Mouse (Mus musculus): ENCODE measurements around the gene Apof.
A peak's percentile ranks its signal among the peaks of the same experiment; 100 is the strongest.

The Apof gene

GRCm38 (mm10) chr10:128268371-128268770 lies at the start of gene Apof:
Gene Apof (plus strand): TSS chr10:128268671.
- no peak for DNase-seq (ENCODE audit: low read depth, low spot score)

- DNase-seq (ENCODE audit: low read depth, low spot score): no peak
Observed at GRCm38 (mm10) chr10:128221533-128222286, 46.8 kb upstream of the Apof start.

- no peak for DNase-seq (ENCODE audit: low read depth, low spot score)
Observed at GRCm38 (mm10) chr10:128225064-128225463, 43.4 kb upstream of the Apof start.

GRCm38 (mm10) chr10:128225538-128225937 lies 42.9 kb upstream of the Apof start, which contains the start of gene Mip:
Gene Mip (plus strand): TSS chr10:128225838.
- no peak for DNase-seq (ENCODE audit: low read depth, low spot score)

GRCm38 (mm10) chr10:128227592-128227991 lies 40.9 kb upstream of the Apof start:
- DNase-seq (ENCODE audit: low read depth, low spot score): no peak

DNA sequence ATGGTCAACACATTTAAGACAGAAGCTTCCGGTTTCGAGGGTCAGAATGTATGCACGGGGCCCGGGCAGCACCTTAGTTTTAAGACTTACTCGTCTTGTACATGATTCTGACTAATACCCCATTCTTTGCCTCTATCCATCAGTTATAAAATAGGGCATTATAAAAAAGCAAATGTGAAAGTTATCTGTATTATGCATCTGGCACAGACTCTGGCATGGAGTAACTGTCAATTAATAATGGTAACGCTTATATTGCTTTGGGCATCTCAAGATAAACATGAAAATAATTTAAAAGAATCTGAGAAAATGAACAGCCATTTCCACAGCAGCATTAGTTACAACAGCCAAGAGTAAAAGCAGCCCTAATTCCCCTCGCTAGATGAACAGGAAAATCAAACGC lies 40.5 kb upstream of the Apof start:
- DNase-seq (ENCODE audit: low read depth, low spot score): no peak

- DNase-seq (ENCODE audit: low read depth, low spot score): no peak
Observed at GRCm38 (mm10) chr10:128230582-128230981, 37.9 kb upstream of the Apof start.

- DNase-seq (ENCODE audit: low read depth, low spot score): no peak
Observed at GRCm38 (mm10) chr10:128231146-128231545, 37.3 kb upstream of the Apof start.

DNA sequence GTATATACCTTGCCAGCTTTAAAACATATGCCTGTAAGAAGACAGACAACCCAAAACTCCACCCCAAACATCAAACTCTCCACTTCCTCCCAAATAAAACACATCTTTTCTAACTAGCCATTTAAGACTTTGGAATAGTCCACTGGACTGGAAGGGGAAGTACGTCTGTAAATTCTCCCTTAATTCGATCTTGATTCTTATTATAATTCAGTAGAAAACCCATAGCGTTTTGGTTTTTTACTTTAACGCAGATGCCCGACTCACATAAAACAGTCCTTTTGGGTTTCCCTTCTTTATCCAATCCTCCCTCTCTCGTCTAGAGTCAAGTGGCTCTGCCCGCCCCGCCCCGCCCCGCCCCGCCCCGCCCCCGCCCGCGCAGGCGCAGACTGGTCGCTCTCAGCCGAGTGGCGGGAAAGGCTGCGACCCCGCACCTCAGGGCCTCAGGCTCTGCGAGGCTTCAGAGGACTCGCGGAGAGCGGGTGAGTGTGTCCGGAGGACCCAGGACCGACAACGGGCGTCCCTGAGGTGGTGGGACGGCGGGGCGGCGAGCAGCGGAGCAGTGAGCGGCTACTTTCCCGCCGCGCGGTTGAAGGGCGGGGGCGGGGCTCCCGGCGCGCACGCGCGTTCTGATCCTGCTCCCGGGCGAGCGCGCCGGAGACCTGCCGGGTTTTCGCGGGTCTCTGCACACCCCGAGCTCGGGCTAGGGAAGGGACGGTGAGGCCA lies 36.6 kb upstream of the Apof start, which contains the start of gene Timeless:
Timeless (plus strand) TSS at position 369 of the 723 bp plus-strand sequence.
- peak; percentile 74 for DNase-seq (ENCODE audit: low read depth, low spot score)

DNA sequence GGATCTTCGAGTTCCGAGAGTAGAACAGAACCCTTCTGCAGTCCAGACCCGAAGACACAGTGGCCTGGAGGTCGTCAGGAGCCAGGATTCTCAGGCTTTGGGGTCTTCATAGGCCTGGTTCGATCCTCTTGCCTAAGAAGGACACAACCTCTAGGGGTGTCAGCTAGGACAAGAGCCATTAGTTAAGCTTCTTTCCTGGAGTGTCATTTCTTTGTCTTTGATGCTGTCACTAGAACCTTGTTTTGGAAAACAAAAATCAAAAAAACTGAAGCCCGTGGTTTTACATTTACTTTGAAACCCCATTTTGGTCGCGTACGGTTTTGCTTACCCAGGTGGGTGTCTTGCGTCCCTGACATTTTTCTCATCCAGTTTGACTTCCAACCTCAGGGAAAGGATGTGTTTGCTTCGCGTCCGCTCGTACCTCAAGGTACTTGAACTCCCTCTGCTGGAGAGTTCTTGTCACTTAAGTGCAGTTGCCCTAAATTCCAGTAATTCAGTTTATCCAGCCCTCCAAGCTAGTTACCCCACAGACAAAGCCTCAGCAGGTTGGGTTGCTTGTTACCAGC lies 36.0 kb upstream of the Apof start:
- peak; percentile 41 for DNase-seq (ENCODE audit: low read depth, low spot score)

DNA sequence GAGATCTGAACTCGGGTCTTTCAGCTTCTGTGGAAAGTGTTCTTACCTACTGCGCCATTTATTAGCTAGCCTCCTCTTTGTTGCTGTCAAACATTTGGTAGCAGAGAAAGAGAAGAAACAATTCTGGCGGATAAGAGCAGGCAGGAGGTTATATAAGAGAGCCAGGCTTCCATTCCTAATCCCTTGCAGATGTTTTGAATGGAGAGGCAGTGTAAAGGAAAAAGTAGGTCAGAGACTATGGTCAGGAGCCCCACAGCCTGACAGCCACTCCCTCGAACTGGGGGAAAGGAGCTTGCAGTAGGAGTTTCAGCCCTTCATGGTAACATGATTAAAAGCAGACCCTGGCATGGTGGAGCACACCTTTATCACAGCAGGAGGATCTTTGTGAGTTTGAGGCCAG lies 32.1 kb upstream of the Apof start:
- DNase-seq (ENCODE audit: low read depth, low spot score): no peak

- DNase-seq (ENCODE audit: low read depth, low spot score): no peak
Observed at GRCm38 (mm10) chr10:128237807-128238480, 30.5 kb upstream of the Apof start.

GRCm38 (mm10) chr10:128239140-128239539 lies 29.3 kb upstream of the Apof start:
- DNase-seq (ENCODE audit: low read depth, low spot score): no peak

DNA sequence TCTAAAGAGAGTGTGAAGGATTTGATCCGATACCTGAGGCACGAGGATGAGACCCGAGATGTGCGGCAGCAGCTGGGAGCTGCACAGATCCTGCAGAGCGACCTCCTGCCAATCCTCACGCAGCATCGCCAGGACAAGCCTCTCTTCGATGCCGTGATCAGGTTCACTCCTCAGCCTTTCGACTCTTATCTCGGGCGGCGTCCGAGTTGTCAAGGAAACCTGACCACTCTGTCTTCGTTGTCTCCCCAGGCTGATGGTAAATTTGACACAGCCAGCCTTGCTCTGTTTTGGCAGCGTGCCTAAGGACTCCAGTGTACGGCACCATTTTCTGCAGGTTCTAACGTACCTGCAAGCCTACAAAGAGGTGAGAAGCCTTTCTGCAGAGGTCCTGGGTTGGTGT lies 28.3 kb upstream of the Apof start:
- no peak for DNase-seq (ENCODE audit: low read depth, low spot score)

- no peak for DNase-seq (ENCODE audit: low read depth, low spot score)
Observed at GRCm38 (mm10) chr10:128243252-128243651, 25.2 kb upstream of the Apof start.

- DNase-seq (ENCODE audit: low read depth, low spot score): no peak
Observed at GRCm38 (mm10) chr10:128244121-128244520, 24.4 kb upstream of the Apof start.

- no peak for DNase-seq (ENCODE audit: low read depth, low spot score)
Observed at GRCm38 (mm10) chr10:128247020-128247732, 21.3 kb upstream of the Apof start.

- no peak for DNase-seq (ENCODE audit: low read depth, low spot score)
Observed at GRCm38 (mm10) chr10:128250565-128250964, 17.9 kb upstream of the Apof start.

DNA sequence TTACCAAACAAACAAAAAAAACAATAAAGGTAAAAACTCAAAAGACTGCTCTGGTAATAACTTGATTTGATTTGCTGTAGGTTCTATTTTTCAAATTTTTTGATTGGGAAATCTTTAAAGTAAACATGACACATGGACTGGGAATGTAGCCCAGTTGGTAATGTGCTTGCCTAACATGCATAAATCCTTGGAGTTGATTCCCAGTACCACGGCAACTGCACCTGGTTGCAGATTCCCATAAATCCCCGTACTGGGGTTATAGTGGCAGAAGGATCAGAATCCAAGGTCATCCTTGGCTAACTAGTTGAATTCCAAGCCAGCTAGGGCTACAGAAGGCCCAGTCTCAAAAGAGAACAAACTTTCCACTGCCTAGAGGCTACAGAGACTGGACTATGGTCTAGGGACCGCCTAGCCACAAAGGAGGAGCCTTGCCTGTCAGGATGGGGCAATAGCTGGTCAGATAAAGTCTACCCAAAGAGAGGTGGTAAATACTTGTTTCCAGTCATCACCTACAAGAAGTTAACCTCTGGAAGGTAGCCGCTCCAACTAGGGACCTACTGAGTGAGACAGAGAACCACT lies 14.7 kb upstream of the Apof start, which contains the start of gene Apon:
Apon (plus strand) TSS at position 420 of the 579 bp plus-strand sequence.
- no peak for DNase-seq (ENCODE audit: low read depth, low spot score)

GRCm38 (mm10) chr10:128255925-128256324 lies 12.5 kb upstream of the Apof start:
- DNase-seq (ENCODE audit: low read depth, low spot score): no peak

GRCm38 (mm10) chr10:128256328-128256727 lies 12.1 kb upstream of the Apof start:
- no peak for DNase-seq (ENCODE audit: low read depth, low spot score)
